Mouse (Mus musculus): Measurements from ENCODE around the gene Tcte2.

GRCm38 (mm10) chr17:13682378-13683026 lies 79.1 kb downstream of the Tcte2 start:
- no peak for TF ChIP-seq CTCF (IDR thresholded peaks at IDR 0.05; ENCODE audit: borderline replicate concordance, insufficient read depth, low read length)
- no peak for TF ChIP-seq POLR2A (IDR thresholded peaks at IDR 0.05; ENCODE audit: low read depth, low read length)

All from embryonic fibroblast, embryonic 13.5 days (primary cell).